Mouse (Mus musculus) lung, postnatal 0 days (tissue): ENCODE data around the gene Lrrc3c.

Experiments used
- CTCF ChIP-seq: IDR thresholded peaks from 2 replicates; pipeline ENCODE4 v1.5.1; 2016; ENCODE audit warnings: antibody characterized with exemption, mild to moderate bottlenecking
- EP300 ChIP-seq: IDR thresholded peaks from 2 replicates; pipeline ENCODE4 v1.6.1; 2016; ENCODE audit warnings: antibody characterized with exemption, mild to moderate bottlenecking, control low read depth

GRCm38 (mm10) chr11:98597991-98598390, at the start of gene Lrrc3c:
- TF ChIP-seq CTCF = no peak
- no peak for TF ChIP-seq EP300
